In genomic region chr11:22957791-22958374, GRCm38 (mm10) we compare ENCODE assay signal across 15 mouse cellular contexts. TPM values are rescaled to one million over a fixed set of nuclear protein-coding genes. Genes with fewer than 3 reads are reported as not detected.
DNase-seq lines count a peak whose midpoint lies in the region; ATAC-seq and TF ChIP-seq lines count a peak whose summit lies in the region.
"Had no signal": no experiment of that assay in that cellular context is flagged by ENCODE, and none has a peak within 500 bp of the region (broad histone marks: within the 10 kb centered on the region; RNA-seq: fewer than 3 reads in every experiment).

No protein-coding gene starts in this region.

- no peak overlapping the region for H3K4me2 ChIP-seq in lung, postnatal 0 days (replicated peaks; ENCODE audit: low read depth, low read length)
- H3K4me2 ChIP-seq in CH12.LX (ENCODE audit: insufficient read depth, low read depth, poor library complexity, severe bottlenecking): no peak overlapping the region
- H3K4me2 ChIP-seq: liver, embryonic 15.5 days had no signal

- no peak overlapping the region for H3K4me3 ChIP-seq in heart, embryonic 10.5 days
- no peak overlapping the region for H3K4me3 ChIP-seq in lung, postnatal 0 days (ENCODE audit: low read depth, low read length)
- H3K4me3 ChIP-seq in CH12.LX (replicated peaks in 1 of 3; ENCODE audit: low read depth in 2 of 3, low read length in 2 of 3, poor library complexity in 1 of 3): no peak overlapping the region
- H3K4me3 ChIP-seq: liver, embryonic 15.5 days; midbrain, embryonic 10.5 days had no signal

- in situ Hi-C loops in CH12.LX (cut with MboI; ENCODE audit: low pct_ligation_motif_present, low pct_unique_long_range_greater_than_20kb, low sequenced_read_pairs): loop anchor here (5.0 to 10.0 kb wide), 2 partner anchors 326 to 733 kb away; no protein-coding TSS in a partner anchor

- no peak overlapping the region for H3K9ac ChIP-seq in lung, postnatal 0 days (replicated peaks; ENCODE audit: low read depth)
- no peak overlapping the region for H3K9ac ChIP-seq in CH12.LX (ENCODE audit: insufficient read depth, low read depth)
- H3K9ac ChIP-seq: liver, embryonic 15.5 days had no signal

- TF ChIP-seq CTCF in lung, postnatal 0 days (IDR thresholded peaks at IDR 0.05): peak; percentile 70
- peak; percentile 39 to 76 for TF ChIP-seq CTCF in CH12.LX (conservative IDR thresholded peaks at IDR 0.05 in 1 of 2, IDR thresholded peaks at IDR 0.05 in 1 of 2; ENCODE audit: low read depth in 2 of 2, low read length in 2 of 2)

- TF ChIP-seq RAD21 in CH12.LX (IDR thresholded peaks at IDR 0.05; ENCODE audit: low read depth, low read length): peak; percentile 81

- no peaks in the 10 kb centered on the region for H3K9me3 ChIP-seq in heart, embryonic 10.5 days
- H3K9me3 ChIP-seq in lung, postnatal 0 days (ENCODE audit: low read length): no peaks in the 10 kb centered on the region
- H3K9me3 ChIP-seq in CH12.LX (replicated peaks; ENCODE audit: low read length): no peaks in the 10 kb centered on the region
- H3K9me3 ChIP-seq: G1E; liver, embryonic 15.5 days; midbrain, embryonic 10.5 days had no signal

- no peaks in the 10 kb centered on the region for H3K4me1 ChIP-seq in heart, embryonic 10.5 days
- H3K4me1 ChIP-seq in lung, postnatal 0 days (ENCODE audit: insufficient read depth, low read depth, low read length): no peaks in the 10 kb centered on the region
- H3K4me1 ChIP-seq in CH12.LX (ENCODE audit: control insufficient read depth in 1 of 2, insufficient read depth in 2 of 2): peaks cover 7 to 35% of the 10 kb centered on the region in 2 experiments; a peak in 3 of 4 replicates
- H3K4me1 ChIP-seq: liver, embryonic 15.5 days; midbrain, embryonic 10.5 days had no signal

- no peak for TF ChIP-seq POLR2A in CH12.LX (IDR thresholded peaks at IDR 0.05; ENCODE audit: low read depth, low read length)

- DNase-seq in heart, embryonic 10.5 days (ENCODE audit: low spot score): peak; percentile 54
- DNase-seq in heart, adult 9 months (ENCODE audit: low spot score in 2 of 2): no peak
- no peak for DNase-seq in lung, postnatal 0 days (ENCODE audit: low spot score)
- DNase-seq in lung, postnatal 25 days (ENCODE audit: low spot score): no peak
- DNase-seq in CH12.LX (ENCODE audit: extremely low read depth): no peak
- DNase-seq in induced T-regulatory cell, adult 2 months (ENCODE audit: low read depth): peak; percentile 57
- no peak for DNase-seq in frontal cortex, postnatal 10 days (ENCODE audit: low spot score in 2 of 2)
- DNase-seq: cerebellum, postnatal 14 days; kidney, postnatal 25 days; right cerebral cortex, postnatal 25 days had no signal

- dilution Hi-C loops in CH12.LX (cut with MboI; ENCODE audit: extremely low pct_ligation_motif_present, extremely low pct_unique_long_range_greater_than_20kb, low sequenced_read_pairs): no loop called here

- no peaks in the 10 kb centered on the region for H3K27me3 ChIP-seq in heart, embryonic 10.5 days (ENCODE audit: insufficient read depth, poor library complexity, severe bottlenecking)
- H3K27me3 ChIP-seq in lung, postnatal 0 days (replicated peaks; ENCODE audit: insufficient read depth, low read length): no peaks in the 10 kb centered on the region
- H3K27me3 ChIP-seq in CH12.LX (replicated peaks): no peaks in the 10 kb centered on the region
- H3K27me3 ChIP-seq: liver, embryonic 15.5 days had no signal

- H3K27ac ChIP-seq in heart, embryonic 10.5 days: no peak overlapping the region
- no peak overlapping the region for H3K27ac ChIP-seq in lung, postnatal 0 days (ENCODE audit: low read length)
- H3K27ac ChIP-seq in CH12.LX (ENCODE audit: insufficient read depth, low read depth): no peak overlapping the region
- H3K27ac ChIP-seq: liver, embryonic 15.5 days; midbrain, embryonic 10.5 days had no signal

- H3K36me3 ChIP-seq in heart, embryonic 10.5 days: peaks cover 11% of the 10 kb centered on the region; the same call in 1 of the 2 replicates
- H3K36me3 ChIP-seq in lung, postnatal 0 days (ENCODE audit: insufficient read depth, low read length): no peaks in the 10 kb centered on the region
- peaks cover 0 to 30% of the 10 kb centered on the region in 2 experiments for H3K36me3 ChIP-seq in CH12.LX (replicated peaks in 1 of 2; ENCODE audit: control insufficient read depth in 1 of 2, insufficient read depth in 1 of 2, low read length in 1 of 2)
- H3K36me3 ChIP-seq: liver, embryonic 15.5 days had no signal

- 92% methylated on average over 4 of the region's 4 CpGs for WGBS in heart, embryonic 10.5 days
- WGBS in lung, postnatal 0 days: 91% methylated on average over 4 of the region's 4 CpGs

- peaks cover 2% of the 10 kb centered on the region; the same call in 1 of the 2 replicates for H3K79me2 ChIP-seq in CH12.LX (replicated peaks; ENCODE audit: control insufficient read depth, extremely low read depth, insufficient read depth, poor library complexity, severe bottlenecking)

- no peak for ATAC-seq in lung, postnatal 0 days
- no peak for ATAC-seq in megakaryocyte progenitor cell, adult 5-6 weeks (replicated peaks; ENCODE audit: poor library complexity)
- ATAC-seq: forebrain, embryonic 16.5 days had no signal

- no peak for TF ChIP-seq EP300 in lung, postnatal 0 days (IDR thresholded peaks at IDR 0.05)
- TF ChIP-seq EP300 in CH12.LX (IDR thresholded peaks at IDR 0.05; ENCODE audit: low read length): no peak

TF ChIP-seq in CH12.LX, 34 proteins besides CTCF, POLR2A, EP300 and RAD21:
- TF ChIP-seq ZNF384 (IDR thresholded peaks at IDR 0.05; ENCODE audit: low read depth, low read length): peak; percentile 93
- no peak for TF ChIP-seq MAZ (IDR thresholded peaks at IDR 0.05; ENCODE audit: low read depth, low read length)
- TF ChIP-seq HCFC1 (IDR thresholded peaks at IDR 0.05; ENCODE audit: low read depth, low read length): no peak
- peak; percentile 61 for TF ChIP-seq ZC3H11A (IDR thresholded peaks at IDR 0.05; ENCODE audit: low read depth, low read length)
- peak; percentile 83 for TF ChIP-seq SMC3 (IDR thresholded peaks at IDR 0.05; ENCODE audit: low read depth, low read length)
- TF ChIP-seq POLR2AphosphoS2 (IDR thresholded peaks at IDR 0.05; ENCODE audit: low read depth, low read length): no peak

RNA-seq across cellular contexts. Expression of gene Zrsr1, which starts 13.9 kb away (rescaled TPM):
- polyA plus RNA-seq in heart, embryonic 10.5 days (2016; fragmentation: Nextera tagmentation; extraction: Ambion mirVana): 1.7 and 2.5 TPM in 2 replicates
- 3.8 and 4.5 TPM in 2 replicates for polyA plus RNA-seq in lung, postnatal 0 days (2015; fragmentation: Nextera tagmentation; extraction: Ambion mirVana)
- total RNA-seq in CH12.LX (2012; rRNA removed) (4.0 and 4.4 TPM in 2 replicates), CH12.LX (2014; rRNA removed) (4.7 and 4.8 TPM in 2 replicates)
- polyA plus RNA-seq in CH12.LX (2012; ENCODE audit: insufficient read length, low read depth): 9.3 and 12.9 TPM in 2 replicates
- 4.0 and 7.0 TPM in 2 replicates for total RNA-seq in megakaryocyte progenitor cell, adult 5-6 weeks (2015)
- total RNA-seq in megakaryocyte progenitor cell, adult 5-6 weeks (2017): 10.3 and 11.2 TPM in 2 replicates

RNA-seq across cellular contexts. Expression of gene Gm28048, which starts 24.0 kb away (rescaled TPM):
- 8.3 and 8.4 TPM in 2 replicates for polyA plus RNA-seq in heart, embryonic 10.5 days (2016; fragmentation: Nextera tagmentation; extraction: Ambion mirVana)
- 26.1 and 26.6 TPM in 2 replicates for polyA plus RNA-seq in lung, postnatal 0 days (2015; fragmentation: Nextera tagmentation; extraction: Ambion mirVana)
- total RNA-seq in CH12.LX (2012; rRNA removed): 30.8 and 32.6 TPM in 2 replicates
- 93.3 and 101 TPM in 2 replicates for total RNA-seq in CH12.LX (2014; rRNA removed)
- 47.3 and 59.5 TPM in 2 replicates for polyA plus RNA-seq in CH12.LX (2012; ENCODE audit: insufficient read length, low read depth)
- total RNA-seq in megakaryocyte progenitor cell, adult 5-6 weeks (2015): 77.6 and 83.1 TPM in 2 replicates
- 52.7 and 59.5 TPM in 2 replicates for total RNA-seq in megakaryocyte progenitor cell, adult 5-6 weeks (2017)
- polyA plus RNA-seq: G1E had no signal

RNA-seq across cellular contexts. Expression of gene Commd1, which starts 24.3 kb away (rescaled TPM):
- polyA plus RNA-seq in heart, embryonic 10.5 days (2016; fragmentation: Nextera tagmentation; extraction: Ambion mirVana): 331 and 363 TPM in 2 replicates
- 217 and 233 TPM in 2 replicates for polyA plus RNA-seq in lung, postnatal 0 days (2015; fragmentation: Nextera tagmentation; extraction: Ambion mirVana)
- total RNA-seq in CH12.LX (2012; rRNA removed) (109 and 127 TPM in 2 replicates), CH12.LX (2014; rRNA removed) (163 and 192 TPM in 2 replicates)
- 113 and 137 TPM in 2 replicates for polyA plus RNA-seq in CH12.LX (2012; ENCODE audit: insufficient read length, low read depth)
- 141 and 159 TPM in 2 replicates for total RNA-seq in megakaryocyte progenitor cell, adult 5-6 weeks (2015)
- total RNA-seq in megakaryocyte progenitor cell, adult 5-6 weeks (2017): 89.6 and 105 TPM in 2 replicates

RNA-seq across cellular contexts. Expression of gene Cct4, which starts 32.4 kb away (rescaled TPM):
- 292 and 340 TPM in 2 replicates for polyA plus RNA-seq in heart, embryonic 10.5 days (2016; fragmentation: Nextera tagmentation; extraction: Ambion mirVana)
- polyA plus RNA-seq in lung, postnatal 0 days (2015; fragmentation: Nextera tagmentation; extraction: Ambion mirVana): 140 and 149 TPM in 2 replicates
- 475 and 482 TPM in 2 replicates for total RNA-seq in CH12.LX (2012; rRNA removed)
- total RNA-seq in CH12.LX (2014; rRNA removed): 874 and 992 TPM in 2 replicates
- polyA plus RNA-seq in CH12.LX (2012; ENCODE audit: insufficient read length, low read depth): 512 and 569 TPM in 2 replicates
- 346 and 370 TPM in 2 replicates for total RNA-seq in megakaryocyte progenitor cell, adult 5-6 weeks (2015)
- total RNA-seq in megakaryocyte progenitor cell, adult 5-6 weeks (2017): 218 and 319 TPM in 2 replicates

RNA-seq across cellular contexts. Expression of gene Fam161a, which starts 49.4 kb away (rescaled TPM):
- polyA plus RNA-seq in heart, embryonic 10.5 days (2016; fragmentation: Nextera tagmentation; extraction: Ambion mirVana): 1.5 TPM in 2 replicates
- polyA plus RNA-seq in lung, postnatal 0 days (2015; fragmentation: Nextera tagmentation; extraction: Ambion mirVana): 21.2 and 27.9 TPM in 2 replicates
- total RNA-seq in CH12.LX (2012; rRNA removed) (1.5 and 2.0 TPM in 2 replicates), CH12.LX (2014; rRNA removed) (0.69 and 1.4 TPM in 2 replicates)
- polyA plus RNA-seq in CH12.LX (2012; ENCODE audit: insufficient read length, low read depth): 1.3 and 2.0 TPM in 2 replicates
- 0.62 and 1.1 TPM in 2 replicates for total RNA-seq in megakaryocyte progenitor cell, adult 5-6 weeks (2015)
- total RNA-seq in megakaryocyte progenitor cell, adult 5-6 weeks (2017): 0.71 and 0.81 TPM in 2 replicates

Comparison
In these comparisons a context has a peak if more than half of its experiments do, and no peak if none do; other contexts are left out.
1. DNase-seq: peak in heart, embryonic 10.5 days (single experiment) and induced T-regulatory cell, adult 2 months (single experiment); none in heart, adult 9 months (0 of 2), lung, postnatal 0 days (single experiment), lung, postnatal 25 days (single experiment), CH12.LX (single experiment) and frontal cortex, postnatal 10 days (0 of 2).